Mouse (Mus musculus) C2C12 (cell line): ENCODE measurements around the gene Erh. TPM values are rescaled to one million over a fixed set of nuclear protein-coding genes. Genes with fewer than 3 reads are reported as not detected.

Experiments used
- H3K27me3 ChIP-seq: one replicate; pipeline ENCODE4 v1.6.1; 2011; ENCODE audit not compliant: control insufficient read depth, insufficient read depth, insufficient read length
- H3K36me3 ChIP-seq: one replicate; pipeline ENCODE4 v1.6.1; 2011; ENCODE audit not compliant: control insufficient read depth, insufficient read depth
- H3K4me3 ChIP-seq: one replicate; pipeline ENCODE4 v1.5.1; 2011; ENCODE audit warnings: mild to moderate bottlenecking, control low read depth; ENCODE audit not compliant: poor library complexity, insufficient read depth, severe bottlenecking
- H3K79me2 ChIP-seq: one replicate; pipeline ENCODE4 v1.6.1; 2011; ENCODE audit not compliant: control insufficient read depth, insufficient read depth
- H3K79me3 ChIP-seq: one replicate; pipeline ENCODE4 v1.6.1; 2011; ENCODE audit warnings: low read depth, control low read depth
- H3ac ChIP-seq: one replicate; pipeline ENCODE3; 2011; ENCODE audit warnings: low read depth; ENCODE audit not compliant: control insufficient read depth, insufficient read length
- CEBPB ChIP-seq: IDR thresholded peaks from one replicate; pipeline ENCODE4 v1.6.1; 2011; ENCODE audit warnings: low read depth, mild to moderate bottlenecking, control low read depth, moderate library complexity
- CTCF ChIP-seq: IDR thresholded peaks from one replicate; pipeline ENCODE4 v1.5.1; 2011; ENCODE audit not compliant: control insufficient read depth, insufficient read depth, insufficient read length
- FOSL1 ChIP-seq: IDR thresholded peaks from one replicate; pipeline ENCODE4 v1.8.0; 2011; ENCODE audit warnings: mild to moderate bottlenecking, low read length; ENCODE audit not compliant: poor library complexity, insufficient read depth, severe bottlenecking
- MAX ChIP-seq: IDR thresholded peaks from one replicate; pipeline ENCODE4 v1.6.1; 2011; ENCODE audit warnings: mild to moderate bottlenecking, control low read depth
- MYOD1 ChIP-seq: IDR thresholded peaks from one replicate; pipeline ENCODE4 v1.6.1; 2011; ENCODE audit warnings: low read depth; ENCODE audit not compliant: control insufficient read depth, insufficient read length
- MYOG ChIP-seq: IDR thresholded peaks from one replicate; pipeline ENCODE4 v1.6.1; 2011; ENCODE audit not compliant: control insufficient read depth, insufficient read length; ENCODE audit errors: extremely low read depth
- USF1 ChIP-seq: IDR thresholded peaks from one replicate; pipeline ENCODE4 v1.6.1; 2011; ENCODE audit warnings: low read depth, mild to moderate bottlenecking, control low read depth, moderate library complexity
- polyA plus RNA-seq: library from polyadenylated mRNA; unstranded; fragments of >200 nt; fragmentation: generic; extraction: Trizol; gene quantifications from one replicate; pipeline ENCODE4 v1.2.1, GENCODE M21; 2012; ENCODE audit warnings: missing spikeins

Gene Erh
- polyA plus RNA-seq, 1 experiment, result 328 TPM

GRCm38 (mm10) chr12:80598756-80599155 lies 45.4 kb downstream of the Erh start:
- TF ChIP-seq MAX (no peak), USF1 (no peak), MYOD1 (no peak), MYOG (no peak), CTCF (no peak), CEBPB (no peak), FOSL1 (no peak)
- Histone ChIP-seq H3K36me3 (no peaks in the 10 kb centered on the region), H3ac (no peak overlapping the region), H3K4me3 (no peak overlapping the region), H3K79me3 (no peaks in the 10 kb centered on the region), H3K27me3 (peaks cover 21% of the 10 kb centered on the region), H3K79me2 (no peaks in the 10 kb centered on the region)

- Histone ChIP-seq H3ac (no peak overlapping the region), H3K27me3 (peaks cover 22% of the 10 kb centered on the region), H3K4me3 (no peak overlapping the region), H3K79me3 (no peaks in the 10 kb centered on the region), H3K79me2 (no peaks in the 10 kb centered on the region), H3K36me3 (no peaks in the 10 kb centered on the region)
- TF ChIP-seq MAX, result no peak
- no peak for TF ChIP-seq CTCF
- no peak for TF ChIP-seq FOSL1
- no peak for TF ChIP-seq CEBPB
- no peak for TF ChIP-seq MYOG
Observed at GRCm38 (mm10) chr12:80598236-80598635, 45.9 kb downstream of the Erh start.

- Histone ChIP-seq H3K79me3 (no peaks in the 10 kb centered on the region), H3K79me2 (no peaks in the 10 kb centered on the region), H3K36me3 (no peaks in the 10 kb centered on the region), H3ac (no peak overlapping the region), H3K4me3 (no peak overlapping the region), H3K27me3 (peaks cover 35% of the 10 kb centered on the region)
- TF ChIP-seq MYOD1 (no peak), MAX (no peak), CEBPB (no peak), USF1 (no peak), CTCF (no peak), FOSL1 (no peak), MYOG (no peak)
Observed at GRCm38 (mm10) chr12:80595968-80596367, 48.2 kb downstream of the Erh start.

- no peaks in the 10 kb centered on the region for H3K79me2 ChIP-seq
- no peak overlapping the region for H3K4me3 ChIP-seq
- no peak for TF ChIP-seq MYOD1
- TF ChIP-seq CTCF, result no peak
- TF ChIP-seq MAX, result no peak
- TF ChIP-seq CEBPB, result no peak
- TF ChIP-seq USF1, result no peak
- TF ChIP-seq MYOG, result no peak
- TF ChIP-seq FOSL1, result no peak
- H3K36me3 ChIP-seq, result no peaks in the 10 kb centered on the region
- no peak overlapping the region for H3ac ChIP-seq
- H3K79me3 ChIP-seq, result no peaks in the 10 kb centered on the region
- H3K27me3 ChIP-seq, result peaks cover 38% of the 10 kb centered on the region
Observed at GRCm38 (mm10) chr12:80595566-80595965, 48.6 kb downstream of the Erh start.

- H3ac ChIP-seq, result no peak overlapping the region
- no peak overlapping the region for H3K4me3 ChIP-seq
- H3K79me2 ChIP-seq, result no peaks in the 10 kb centered on the region
- no peaks in the 10 kb centered on the region for H3K79me3 ChIP-seq
- H3K27me3 ChIP-seq, result peaks cover 36% of the 10 kb centered on the region
- TF ChIP-seq MAX (no peak), FOSL1 (no peak), CEBPB (no peak), MYOD1 (no peak), USF1 (no peak), CTCF (no peak), MYOG (no peak)
- no peaks in the 10 kb centered on the region for H3K36me3 ChIP-seq
Observed at GRCm38 (mm10) chr12:80594781-80595180, 49.4 kb downstream of the Erh start.

GRCm38 (mm10) chr12:80594141-80594540 lies 50.0 kb downstream of the Erh start:
- H3ac ChIP-seq, result no peak overlapping the region
- H3K79me3 ChIP-seq, result no peaks in the 10 kb centered on the region
- H3K36me3 ChIP-seq, result no peaks in the 10 kb centered on the region
- no peaks in the 10 kb centered on the region for H3K79me2 ChIP-seq
- H3K4me3 ChIP-seq, result no peak overlapping the region
- TF ChIP-seq MYOD1, result no peak
- TF ChIP-seq FOSL1, result no peak
- TF ChIP-seq USF1, result no peak
- TF ChIP-seq MAX, result no peak
- no peak for TF ChIP-seq CTCF
- H3K27me3 ChIP-seq, result peaks cover 36% of the 10 kb centered on the region
